Mouse (Mus musculus) heart, embryonic 11.5 days (tissue): Measurements from ENCODE around the gene Bach2. TPM values are rescaled to one million over a fixed set of nuclear protein-coding genes. Genes with fewer than 3 reads are reported as not detected.
A peak's percentile ranks its signal among the peaks of the same experiment; 100 is the strongest.

Experiments
- ATAC-seq: fragments of 200-750 bp; cut with Nextera tagmentation; replicated peaks from 2 replicates; pipeline ENCODE4 v1.8.0; 2017; ENCODE audit warnings: moderate library complexity; ENCODE audit not compliant: insufficient number of reproducible peaks, low FRiP score, low TSS enrichment
- H3K27ac ChIP-seq: fragments of 300-500 bp; sonication (generic); 2 replicates; pipeline ENCODE4 v1.5.1; 2014; ENCODE audit warnings: mild to moderate bottlenecking, low read depth, low read length
- H3K27me3 ChIP-seq: fragments of 300-500 bp; sonication (generic); 2 replicates; pipeline ENCODE4 v1.6.1; 2014; ENCODE audit warnings: mild to moderate bottlenecking, low read length, mixed read lengths; ENCODE audit not compliant: control insufficient read depth, insufficient read depth
- H3K36me3 ChIP-seq: fragments of 300-500 bp; sonication (generic); 2 replicates; pipeline ENCODE4 v1.6.1; 2014; ENCODE audit warnings: mild to moderate bottlenecking, low read length, moderate library complexity, mixed read lengths; ENCODE audit not compliant: control insufficient read depth, insufficient read depth
- H3K4me1 ChIP-seq: fragments of 300-500 bp; sonication (generic); 2 replicates; pipeline ENCODE4 v1.6.1; 2014; ENCODE audit warnings: low read length; ENCODE audit not compliant: control insufficient read depth, insufficient read depth
- H3K4me2 ChIP-seq: fragments of 300-500 bp; sonication (generic); 2 replicates; pipeline ENCODE4 v1.6.1; 2014; ENCODE audit warnings: mild to moderate bottlenecking, moderate library complexity
- H3K4me3 ChIP-seq: fragments of 300-500 bp; sonication (generic); 2 replicates; pipeline ENCODE4 v1.5.1; 2014; ENCODE audit warnings: low read depth, low read length
- H3K9ac ChIP-seq: fragments of 300-500 bp; sonication (generic); 2 replicates; pipeline ENCODE4 v1.6.1; 2014; ENCODE audit warnings: mild to moderate bottlenecking, low read depth, low read length, moderate library complexity
- H3K9me3 ChIP-seq: fragments of 300-500 bp; sonication (generic); replicated peaks from 2 replicates; pipeline ENCODE4 v1.6.1; 2016; ENCODE audit warnings: low read length; ENCODE audit not compliant: control insufficient read depth
- WGBS: fragments of 180-500 bp; shearing (Covaris S2); extraction: QIAGEN DNeasy Blood & Tissue Kit; methylation state at CpG from one replicate; pipeline ENCODE4 v1.1.7; 2014; ENCODE audit not compliant: insufficient replicate concordance; 5-methylcytosine and 5-hydroxymethylcytosine counted together
- polyA plus RNA-seq: library from polyadenylated mRNA; unstranded; fragments of >200 nt; fragmentation: Nextera tagmentation; extraction: Ambion mirVana; gene quantifications from 2 replicates; pipeline ENCODE4 v1.2.1, GENCODE M21; 2014

Gene Bach2
- polyA plus RNA-seq, 1 experiment from 2014 or later, result 8.0 TPM

DNA sequence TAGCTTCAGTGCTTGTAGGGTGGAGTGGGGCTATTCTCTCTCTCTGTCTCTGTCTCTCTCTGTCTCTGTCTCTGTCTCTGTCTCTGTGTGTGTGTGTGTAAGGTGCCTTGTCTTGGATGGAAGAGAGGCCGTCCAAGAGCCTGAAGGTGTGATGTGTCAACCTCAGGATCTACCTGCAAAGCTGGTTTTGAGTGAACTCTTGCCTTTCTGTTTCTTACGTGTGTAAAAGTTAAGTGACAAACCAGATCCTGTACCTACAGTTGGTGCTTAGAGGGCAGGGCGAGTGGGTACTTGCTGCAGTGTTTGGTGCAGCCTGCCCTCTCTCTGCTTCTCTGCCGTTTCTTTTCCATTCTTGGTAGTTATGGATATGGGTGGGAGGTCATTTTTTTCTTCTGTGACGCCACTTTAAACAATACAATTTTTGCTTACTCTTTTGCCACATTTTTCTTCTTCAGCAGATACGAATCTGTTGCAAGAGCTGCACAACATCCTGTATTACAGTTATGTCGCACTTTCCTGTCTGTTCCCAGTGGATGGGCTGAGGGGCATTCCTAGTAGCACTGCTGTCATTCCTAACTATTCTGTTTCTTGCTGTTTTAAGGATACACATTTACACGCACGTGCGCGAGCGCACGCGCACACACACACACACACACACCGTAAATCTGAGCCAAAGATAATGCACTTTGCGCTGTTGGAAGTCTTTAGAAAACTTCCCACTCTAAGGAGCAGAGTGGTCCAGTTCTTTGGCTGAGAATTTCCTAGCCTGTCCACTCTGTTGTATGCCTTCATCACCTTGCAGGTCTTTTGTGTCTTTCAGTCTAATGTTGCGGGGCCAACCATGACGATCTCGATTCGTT is 24.5 kb downstream of the Bach2 start:
- Histone ChIP-seq H3K4me1 (peaks cover 37% of the 10 kb centered on the region), H3K27ac (no peak overlapping the region), H3K4me3 (no peak overlapping the region), H3K27me3 (no peaks in the 10 kb centered on the region), H3K9me3 (no peaks in the 10 kb centered on the region), H3K4me2 (no peak overlapping the region), H3K36me3 (no peaks in the 10 kb centered on the region; the same call in 1 of the 2 replicates), H3K9ac (no peak overlapping the region)
- WGBS, result 85% methylated on average over 20 of the region's 20 CpGs
- ATAC-seq, result no peak

DNA sequence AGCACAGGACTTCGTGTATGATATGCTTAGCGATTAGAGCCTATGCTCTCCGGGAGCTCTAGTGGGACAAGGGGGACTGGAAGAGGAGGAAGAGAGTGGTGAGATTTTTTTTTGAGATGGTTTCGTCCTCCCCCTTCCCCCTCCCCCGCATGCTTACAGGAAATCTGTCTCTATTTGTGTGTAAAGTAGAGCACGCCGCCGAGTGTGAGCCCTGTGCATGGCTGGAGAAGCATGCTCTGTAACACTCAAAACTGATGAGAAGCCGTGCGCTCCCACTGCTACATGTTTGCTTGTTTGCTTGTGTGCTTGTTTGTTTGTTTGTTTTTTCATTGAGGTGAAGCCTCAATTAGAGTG is 25.1 kb downstream of the Bach2 start:
- no peak overlapping the region for H3K4me3 ChIP-seq
- H3K9ac ChIP-seq, result no peak overlapping the region
- no peaks in the 10 kb centered on the region for H3K9me3 ChIP-seq
- no peak for ATAC-seq
- H3K27me3 ChIP-seq, result no peaks in the 10 kb centered on the region
- WGBS, result 57% methylated on average over 10 of the region's 10 CpGs
- no peak overlapping the region for H3K27ac ChIP-seq
- peaks cover 37% of the 10 kb centered on the region for H3K4me1 ChIP-seq
- no peak overlapping the region for H3K4me2 ChIP-seq
- no peaks in the 10 kb centered on the region; the same call in 1 of the 2 replicates for H3K36me3 ChIP-seq

DNA sequence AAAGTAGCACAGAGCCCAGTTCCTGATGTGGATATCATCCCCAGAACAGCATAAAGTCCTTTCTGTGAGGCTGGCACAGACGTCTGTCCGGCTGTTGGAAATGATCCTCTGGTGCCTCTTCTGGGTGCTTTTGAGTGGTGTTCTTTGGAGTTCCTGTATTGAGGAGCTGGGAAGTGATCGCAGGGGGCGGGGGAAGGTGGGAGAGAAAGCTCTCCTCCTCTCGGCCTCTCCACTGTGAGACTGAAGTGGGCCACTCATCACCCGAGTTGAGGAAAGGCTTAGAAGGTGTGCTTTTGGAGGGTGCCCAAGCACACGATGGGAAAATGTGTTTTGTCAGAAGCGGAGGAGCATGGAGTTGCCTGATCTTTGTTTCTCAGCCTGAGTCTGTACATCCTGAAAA is 26.3 kb downstream of the Bach2 start:
- Histone ChIP-seq H3K4me1 (peaks cover 37% of the 10 kb centered on the region), H3K4me2 (peak overlapping the region; percentile 22; the same call in 1 of the 2 replicates)

DNA sequence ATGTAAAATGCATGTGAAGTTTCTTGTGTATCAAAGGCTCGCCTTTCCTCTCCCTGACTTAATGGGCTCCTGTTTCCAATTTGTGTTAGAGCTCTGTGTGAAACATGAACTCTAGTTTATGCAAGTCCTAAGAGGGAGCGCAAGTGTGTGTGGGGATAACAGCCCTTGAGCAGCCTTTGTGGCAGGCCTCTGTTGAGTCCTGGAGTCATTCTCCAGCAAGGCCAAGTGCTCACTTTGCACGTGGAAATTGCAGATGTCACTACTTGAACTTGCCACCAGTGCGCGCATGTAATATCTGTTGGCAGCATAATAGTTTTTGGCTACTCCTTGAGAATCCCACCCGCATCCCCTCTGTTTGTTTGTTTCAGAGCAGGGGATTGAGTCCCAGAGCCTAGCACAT is 28.1 kb downstream of the Bach2 start:
- H3K27ac ChIP-seq, result no peak overlapping the region; the same call in 1 of the 2 replicates
- 65% methylated on average over 6 of the region's 6 CpGs for WGBS
- no peaks in the 10 kb centered on the region for H3K9me3 ChIP-seq
- no peak for ATAC-seq
- no peak overlapping the region for H3K9ac ChIP-seq
- H3K4me2 ChIP-seq, result no peak overlapping the region
- no peak overlapping the region for H3K4me3 ChIP-seq
- H3K36me3 ChIP-seq, result no peaks in the 10 kb centered on the region; the same call in 1 of the 2 replicates
- H3K27me3 ChIP-seq, result no peaks in the 10 kb centered on the region
- H3K4me1 ChIP-seq, result peaks cover 32% of the 10 kb centered on the region

More for the DNA sequence above, 26.3 kb downstream of the Bach2 start:
- Histone ChIP-seq H3K9ac (0 out of 2 replicates have a peak overlapping the region, but pooled peaks have one; percentile 22), H3K27ac (0 out of 2 replicates have a peak overlapping the region, but pooled peaks have one; percentile 29), H3K9me3 (no peaks in the 10 kb centered on the region), H3K36me3 (no peaks in the 10 kb centered on the region; the same call in 1 of the 2 replicates), H3K4me3 (no peak overlapping the region), H3K27me3 (no peaks in the 10 kb centered on the region)
- no peak for ATAC-seq
- WGBS, result 39% methylated on average over 8 of the region's 8 CpGs

DNA sequence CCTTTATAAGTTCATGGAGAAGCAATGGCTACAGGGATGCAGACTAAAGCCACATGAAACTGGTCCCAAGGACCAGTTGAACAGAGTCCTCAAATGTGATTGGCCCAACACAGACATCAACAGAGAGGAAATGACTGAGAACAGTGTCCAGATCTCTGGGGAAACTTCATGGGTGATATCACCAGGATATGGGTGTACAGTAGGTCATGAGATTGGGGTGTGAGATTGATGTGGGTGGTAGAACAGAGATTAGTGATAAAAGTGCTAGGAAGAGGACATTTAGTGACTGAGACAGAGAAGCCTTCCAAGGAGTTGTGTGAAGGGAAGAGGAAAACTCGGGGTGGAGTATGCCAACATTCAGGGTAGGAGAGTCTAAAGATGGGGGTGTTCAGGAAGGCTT is 29.4 kb downstream of the Bach2 start:
- peaks cover 32% of the 10 kb centered on the region for H3K4me1 ChIP-seq
- no peak for ATAC-seq
- no peaks in the 10 kb centered on the region for H3K9me3 ChIP-seq
- no peak overlapping the region for H3K27ac ChIP-seq
- no peak overlapping the region for H3K4me2 ChIP-seq
- no peaks in the 10 kb centered on the region for H3K36me3 ChIP-seq
- 78% methylated on average over 1 of the region's 1 CpGs for WGBS
- no peaks in the 10 kb centered on the region for H3K27me3 ChIP-seq
- H3K4me3 ChIP-seq, result no peak overlapping the region
- no peak overlapping the region for H3K9ac ChIP-seq

DNA sequence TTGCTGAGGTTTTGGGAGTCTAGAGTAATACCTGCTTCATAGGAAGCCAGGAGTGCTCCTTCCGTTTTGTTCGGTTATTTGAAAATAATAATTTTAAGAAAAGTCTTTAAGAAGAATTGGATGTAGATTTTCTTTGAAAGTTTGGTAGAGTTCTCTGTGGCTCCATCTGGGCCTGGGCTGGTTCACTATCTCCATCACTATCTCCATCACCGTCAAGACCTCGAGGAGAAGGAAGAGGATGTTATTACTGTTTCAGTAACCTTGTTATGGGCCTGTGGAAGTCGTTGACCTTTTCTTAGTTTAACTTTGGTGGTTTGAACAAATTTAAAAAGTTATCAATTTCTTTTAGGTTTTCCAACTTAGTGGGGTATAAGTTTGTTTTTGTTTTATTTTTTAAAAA is 33.8 kb downstream of the Bach2 start:
- no peaks in the 10 kb centered on the region for H3K36me3 ChIP-seq
- H3K9me3 ChIP-seq, result no peaks in the 10 kb centered on the region
- no peak overlapping the region for H3K27ac ChIP-seq
- H3K4me3 ChIP-seq, result no peak overlapping the region
- H3K9ac ChIP-seq, result no peak overlapping the region
- ATAC-seq, result no peak
- WGBS, result 79% methylated on average over 5 of the region's 5 CpGs
- H3K4me2 ChIP-seq, result no peak overlapping the region
- H3K4me1 ChIP-seq, result no peaks in the 10 kb centered on the region
- H3K27me3 ChIP-seq, result no peaks in the 10 kb centered on the region

DNA sequence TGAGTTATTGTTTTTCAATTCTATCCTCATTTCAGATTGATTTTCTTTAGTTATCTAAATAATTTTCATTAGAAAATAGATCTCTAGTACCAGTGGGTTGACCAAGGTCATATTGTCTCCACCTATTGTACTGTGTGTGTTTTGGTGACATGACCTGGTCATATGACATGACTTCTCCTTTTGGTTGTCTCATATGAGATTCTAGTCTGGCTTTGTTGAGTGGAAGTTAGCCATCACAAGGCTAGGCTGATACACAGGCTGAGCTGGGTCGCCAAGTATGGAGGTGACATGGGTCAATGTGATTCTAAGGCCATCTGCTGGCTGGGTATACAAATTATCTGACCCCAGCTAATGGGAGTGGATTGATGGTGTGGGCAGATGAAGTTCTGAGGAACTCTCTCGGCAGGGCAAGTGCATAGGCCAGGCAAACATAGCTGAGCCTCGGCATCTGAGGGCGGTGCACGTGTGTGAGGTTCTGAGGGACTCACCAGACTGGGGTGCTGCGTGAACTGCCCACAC is 36.2 kb downstream of the Bach2 start:
- Histone ChIP-seq H3K4me1 (no peaks in the 10 kb centered on the region), H3K9me3 (no peaks in the 10 kb centered on the region), H3K9ac (no peak overlapping the region), H3K4me2 (no peak overlapping the region), H3K27ac (no peak overlapping the region), H3K27me3 (no peaks in the 10 kb centered on the region), H3K36me3 (no peaks in the 10 kb centered on the region), H3K4me3 (no peak overlapping the region)
- ATAC-seq, result no peak
- WGBS, result 81% methylated on average over 6 of the region's 6 CpGs

DNA sequence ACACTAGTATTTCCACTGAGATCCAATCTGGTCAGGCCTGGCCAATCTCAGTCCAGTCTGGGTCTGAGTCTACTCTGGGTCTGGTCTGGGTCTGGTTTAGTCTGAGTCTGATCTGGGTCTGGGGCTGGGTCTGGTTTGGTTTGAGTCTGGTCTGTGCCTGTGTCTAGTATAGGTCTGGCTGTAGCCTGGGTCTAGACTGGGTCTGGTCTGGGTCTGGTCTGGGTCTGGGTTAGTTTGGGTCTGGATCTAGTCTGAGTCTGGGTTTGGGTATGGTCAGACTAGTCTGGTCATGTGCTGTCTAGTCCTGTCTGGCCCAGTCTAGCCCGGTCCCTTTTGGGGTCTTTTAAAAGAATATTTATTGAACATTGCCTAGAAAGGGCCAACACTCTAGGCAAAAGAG is 41.2 kb downstream of the Bach2 start:
- WGBS, result 83% methylated on average over 1 of the region's 1 CpGs
- no peak; the same call in 1 of the 2 replicates for ATAC-seq

More for the DNA sequence above, 41.2 kb downstream of the Bach2 start:
- Histone ChIP-seq H3K4me2 (no peak overlapping the region), H3K27ac (no peak overlapping the region), H3K27me3 (no peaks in the 10 kb centered on the region), H3K4me3 (no peak overlapping the region), H3K9ac (no peak overlapping the region), H3K9me3 (no peaks in the 10 kb centered on the region), H3K4me1 (no peaks in the 10 kb centered on the region), H3K36me3 (no peaks in the 10 kb centered on the region)
